Mouse (Mus musculus): ENCODE data around the gene Nr4a1.

DNA sequence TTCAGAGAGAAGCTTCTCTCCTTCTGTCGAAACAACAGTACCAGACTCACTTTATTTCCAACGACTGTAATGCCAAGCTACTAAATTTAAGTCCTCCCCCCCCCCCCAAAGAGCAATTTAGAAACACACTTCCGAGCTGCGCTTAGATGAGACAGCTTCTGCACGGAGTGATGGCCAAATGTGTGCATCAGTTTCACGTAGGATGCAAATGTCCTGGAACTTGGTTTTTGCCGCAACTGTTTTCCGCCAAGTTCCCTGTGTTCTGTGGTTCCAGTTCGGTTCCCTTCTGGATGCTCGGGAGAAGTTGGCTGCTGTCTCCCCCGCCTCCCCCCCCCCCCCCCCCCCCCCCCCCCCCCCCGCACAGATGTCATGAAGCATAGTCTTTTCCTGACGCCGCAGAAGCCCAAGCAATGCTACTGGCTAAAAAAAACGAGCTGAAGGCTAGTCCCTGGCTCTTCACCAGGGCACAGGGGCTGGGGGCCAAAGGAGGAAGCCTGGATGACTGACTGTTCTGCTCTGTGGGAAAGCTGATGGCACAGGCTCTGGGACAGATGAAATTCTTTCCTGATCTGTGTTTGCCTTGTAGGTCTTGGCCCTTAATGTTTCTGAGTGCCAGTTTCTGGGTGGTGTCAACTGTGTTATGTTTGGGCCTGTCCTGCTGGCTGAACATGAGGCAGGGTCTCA is 57.2 kb downstream of the Nr4a1 start:
- TF ChIP-seq POLR2A (IDR thresholded peaks at IDR 0.05; ENCODE audit: insufficient read depth, low read length) (no peak), CTCF (IDR thresholded peaks at IDR 0.05; ENCODE audit: low read depth, low read length) (no peak)

Measured in ES-Bruce4 (cell line).